Mouse (Mus musculus) induced T-regulatory cell, adult 2 months (primary cell): Measurements from ENCODE around the gene Nme7.

Source experiments
- DNase-seq: peaks from one replicate; pipeline ENCODE4 v3.0.0-alpha.2; 2012; ENCODE audit warnings: low read depth

The Nme7 gene

GRCm38 (mm10) chr1:164303821-164304220 lies at the start of gene Nme7:
Gene Nme7, plus strand, starts transcription at chr1:164304121.
- no peak for DNase-seq

GRCm38 (mm10) chr1:164254836-164255235 lies 49.1 kb upstream of the Nme7 start:
- DNase-seq: no peak

- DNase-seq: no peak
Measured at GRCm38 (mm10) chr1:164260171-164261028, 43.5 kb upstream of the Nme7 start.

GRCm38 (mm10) chr1:164261553-164261952 lies 42.4 kb upstream of the Nme7 start:
- no peak for DNase-seq

GRCm38 (mm10) chr1:164270941-164271340 lies 33.0 kb upstream of the Nme7 start:
- DNase-seq: no peak

- DNase-seq: no peak
Measured at GRCm38 (mm10) chr1:164273659-164274058, 30.3 kb upstream of the Nme7 start.

GRCm38 (mm10) chr1:164275455-164275954 lies 28.4 kb upstream of the Nme7 start, which contains the start of gene Ccdc181:
Gene Ccdc181, plus strand, starts transcription at chr1:164275585.
- peak; percentile 97 for DNase-seq

GRCm38 (mm10) chr1:164276552-164276951 lies 27.4 kb upstream of the Nme7 start:
- DNase-seq: peak; percentile 27

- peak; percentile 12 for DNase-seq
Measured at GRCm38 (mm10) chr1:164279332-164279731, 24.6 kb upstream of the Nme7 start.

GRCm38 (mm10) chr1:164284007-164284406 lies 19.9 kb upstream of the Nme7 start:
- no peak for DNase-seq

GRCm38 (mm10) chr1:164287406-164287805 lies 16.5 kb upstream of the Nme7 start:
- DNase-seq: no peak

GRCm38 (mm10) chr1:164292040-164292439 lies 11.9 kb upstream of the Nme7 start:
- DNase-seq: no peak

- DNase-seq: no peak
Measured at GRCm38 (mm10) chr1:164294071-164294470, 9.8 kb upstream of the Nme7 start.

GRCm38 (mm10) chr1:164296473-164296872 lies 7.4 kb upstream of the Nme7 start:
- DNase-seq: no peak

- DNase-seq: no peak
Measured at GRCm38 (mm10) chr1:164301949-164302348, 2.0 kb upstream of the Nme7 start.

- peak; percentile 99 for DNase-seq
Measured at GRCm38 (mm10) chr1:164307124-164307751, 3.3 kb downstream of the Nme7 start, which contains the start of gene Blzf1. Gene Blzf1, minus strand, starts transcription at chr1:164307489.

GRCm38 (mm10) chr1:164307922-164308321 lies 4.0 kb downstream of the Nme7 start:
- no peak for DNase-seq

GRCm38 (mm10) chr1:164314085-164314484 lies 10.2 kb downstream of the Nme7 start:
- DNase-seq: no peak

- DNase-seq: peak; percentile 68
Measured at GRCm38 (mm10) chr1:164315266-164315665, 11.3 kb downstream of the Nme7 start.

- peak; percentile 85 for DNase-seq
Measured at GRCm38 (mm10) chr1:164316697-164317096, 12.8 kb downstream of the Nme7 start.

GRCm38 (mm10) chr1:164317261-164317660 lies 13.3 kb downstream of the Nme7 start:
- DNase-seq: no peak

- no peak for DNase-seq
Measured at GRCm38 (mm10) chr1:164318474-164318873, 14.6 kb downstream of the Nme7 start.

GRCm38 (mm10) chr1:164319542-164320140 lies 15.7 kb downstream of the Nme7 start:
- DNase-seq: no peak
